ENCODE assay signal across 9 mouse cellular contexts in the genomic region with DNA sequence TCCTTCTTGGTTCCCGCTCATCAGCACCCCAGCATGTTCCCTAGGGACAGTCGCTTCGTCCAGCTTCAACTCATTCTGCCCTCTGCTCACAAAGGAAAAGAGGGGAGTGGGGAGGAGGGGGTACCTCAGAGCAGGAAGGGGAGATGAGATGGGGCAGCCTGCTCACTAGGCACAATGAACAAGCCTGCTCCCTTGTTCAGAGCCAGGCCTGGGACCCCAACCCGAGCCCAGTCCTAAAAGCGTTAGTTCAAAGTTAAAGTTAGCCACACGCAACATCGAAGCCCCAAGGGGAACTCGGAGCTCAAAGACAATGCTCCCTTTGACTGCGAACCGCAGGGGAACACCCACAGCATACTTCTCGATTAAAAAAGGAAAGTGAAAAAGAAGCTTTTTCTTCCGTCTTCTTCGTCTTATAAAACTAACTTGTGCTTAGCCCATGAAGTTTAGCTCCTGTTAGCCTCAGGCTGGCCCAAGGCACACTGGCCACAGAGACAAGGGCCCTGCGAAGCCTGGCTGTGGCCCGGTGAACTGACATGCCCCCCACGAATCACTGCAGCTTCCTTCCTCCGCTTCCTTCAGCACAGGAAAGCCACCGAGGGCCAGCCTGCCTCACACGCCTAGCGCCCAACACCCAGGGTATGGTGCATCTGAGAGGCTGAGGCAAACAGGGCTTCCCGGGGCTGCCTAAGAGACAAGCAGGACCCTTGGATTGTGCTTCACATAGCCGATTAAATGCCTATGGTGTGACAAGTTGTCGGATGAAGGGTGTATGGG. TPM values are rescaled to one million over a fixed set of nuclear protein-coding genes. Genes with fewer than 3 reads are reported as not detected.
DNase-seq lines count a peak whose midpoint lies in the region; ATAC-seq and TF ChIP-seq lines count a peak whose summit lies in the region.
"Had no signal": no experiment of that assay in that cellular context is flagged by ENCODE, and none has a peak within 500 bp of the region (broad histone marks: within the 10 kb centered on the region; RNA-seq: fewer than 3 reads in every experiment).

No protein-coding gene starts in this region.

- H3K27ac ChIP-seq in intestine, embryonic 15.5 days = no peak overlapping the region
- no peak overlapping the region for H3K27ac ChIP-seq in intestine, postnatal 0 days (ENCODE audit: low read depth, low read length)

- no peak for ATAC-seq in intestine, embryonic 15.5 days
- no peak for ATAC-seq in intestine, postnatal 0 days
- ATAC-seq in activated CD4-positive, CD25-positive, alpha-beta regulatory T cell, adult 4 months = peak; percentile 66
- ATAC-seq in inflammation-experienced regulatory T-cells, adult 6 months = peak; percentile 63
- ATAC-seq: forebrain, postnatal 0 days had no signal

- no peaks in the 10 kb centered on the region for H3K27me3 ChIP-seq in intestine, embryonic 15.5 days (replicated peaks)
- no peaks in the 10 kb centered on the region for H3K27me3 ChIP-seq in intestine, postnatal 0 days (replicated peaks; ENCODE audit: control insufficient read depth, insufficient read depth, low read length)

- no peak for TF ChIP-seq CTCF in intestine, postnatal 0 days (IDR thresholded peaks at IDR 0.05; ENCODE audit: low read depth)

- H3K4me2 ChIP-seq in intestine, embryonic 15.5 days (replicated peaks) = 0 out of 2 replicates have a peak overlapping the region, but pooled peaks have one; percentile 15
- H3K4me2 ChIP-seq in intestine, postnatal 0 days (replicated peaks; ENCODE audit: low read depth) = no peak overlapping the region

- H3K9me3 ChIP-seq in intestine, embryonic 15.5 days = no peaks in the 10 kb centered on the region
- H3K9me3 ChIP-seq in intestine, postnatal 0 days (ENCODE audit: control insufficient read depth) = no peaks in the 10 kb centered on the region

- H3K9ac ChIP-seq in intestine, embryonic 15.5 days = no peak overlapping the region
- no peak overlapping the region for H3K9ac ChIP-seq in intestine, postnatal 0 days (ENCODE audit: low read depth, low read length)
- H3K9ac ChIP-seq: forebrain, postnatal 0 days had no signal

- H3K36me3 ChIP-seq in intestine, embryonic 15.5 days = no peaks in the 10 kb centered on the region
- no peaks in the 10 kb centered on the region for H3K36me3 ChIP-seq in intestine, postnatal 0 days (ENCODE audit: control insufficient read depth, insufficient read depth)

- peaks cover 43% of the 10 kb centered on the region for H3K4me1 ChIP-seq in intestine, embryonic 15.5 days (replicated peaks)
- 0 out of 2 replicates have a peak, but pooled peaks cover 3% of the 10 kb centered on the region for H3K4me1 ChIP-seq in intestine, postnatal 0 days (replicated peaks; ENCODE audit: control insufficient read depth, insufficient read depth, low read length)

- H3K4me3 ChIP-seq in intestine, embryonic 15.5 days (replicated peaks) = no peak overlapping the region
- H3K4me3 ChIP-seq in intestine, postnatal 0 days (ENCODE audit: low read depth, low read length) = no peak overlapping the region

- peak; percentile 65 for DNase-seq in naive thymus-derived CD4-positive, alpha-beta T cell, adult 2 months (ENCODE audit: low read depth)
- DNase-seq in frontal cortex, postnatal 36 days (ENCODE audit: low spot score in 2 of 2) = no peak
- DNase-seq in retina, postnatal 1 day = no peak
- DNase-seq in right cerebral cortex, adult 2 months (ENCODE audit: low spot score in 2 of 2) = no peak
- DNase-seq: forebrain, postnatal 0 days had no signal

- WGBS in intestine, embryonic 15.5 days = 65% methylated on average over 23 of the region's 23 CpGs
- 66% methylated on average over 23 of the region's 23 CpGs for WGBS in intestine, postnatal 0 days

RNA-seq across cellular contexts. Expression of gene Nfatc2, which starts 45.4 kb away (rescaled TPM):
- 1.8 and 2.4 TPM in 2 replicates for polyA plus RNA-seq in intestine, embryonic 15.5 days (2015; fragmentation: Nextera tagmentation; extraction: Ambion mirVana)
- polyA plus RNA-seq in intestine, postnatal 0 days (2015; fragmentation: Nextera tagmentation; extraction: Ambion mirVana) = 1.5 and 1.9 TPM in 2 replicates
- 10 to 100 TPM; 22.1 to 22.9 TPM for polyA plus RNA-seq in activated CD4-positive, CD25-positive, alpha-beta regulatory T cell, adult 4 months (2017; shearing (Covaris generic))
- 10 to 100 TPM; 21.7 to 24.8 (median 23.1) TPM for polyA plus RNA-seq in inflammation-experienced regulatory T-cells, adult 6 months (2017; shearing (Covaris generic))

Comparison
In these comparisons a context has a peak if more than half of its experiments do, and no peak if none do; other contexts are left out.
1. ATAC-seq: peak in activated CD4-positive, CD25-positive, alpha-beta regulatory T cell, adult 4 months (single experiment) and inflammation-experienced regulatory T-cells, adult 6 months (single experiment); none in intestine, embryonic 15.5 days (single experiment) and intestine, postnatal 0 days (single experiment).